Mouse (Mus musculus) MEL (cell line): ENCODE measurements around the gene Pikfyve. TPM values are rescaled to one million over a fixed set of nuclear protein-coding genes. Genes with fewer than 3 reads are reported as not detected.

Experiments
- DNase-seq: peaks from one replicate; pipeline ENCODE4 v3.0.0; 2011; ENCODE audit warnings: low read depth, low spot score
- H3K27ac ChIP-seq: 2 replicates; pipeline ENCODE4 v1.5.1; 2012; ENCODE audit warnings: low read depth, mild to moderate bottlenecking, control low read depth, low read length, moderate library complexity; ENCODE audit not compliant: control insufficient read depth
- H3K27me3 ChIP-seq, 2 experiments: fragments of 150-350 bp in 1 of 2; sonication (generic) in 1 of 2; 2 replicates each; pipeline ENCODE4 v1.6.1; 2012; ENCODE audit warnings: low read length in 2 of 2, mild to moderate bottlenecking in 2 of 2, improper control_type of control experiment in 1 of 2, moderate library complexity in 1 of 2; ENCODE audit not compliant: insufficient read depth in 2 of 2, control insufficient read depth in 1 of 2
- H3K36me3 ChIP-seq, 2 experiments: 2 replicates each; pipeline ENCODE4 v1.6.1; 2012 to 2014; ENCODE audit warnings: low read length in 2 of 2, improper control_type of control experiment in 1 of 2, inconsistent platforms in 1 of 2, mild to moderate bottlenecking in 1 of 2; ENCODE audit not compliant: insufficient read depth in 2 of 2, control insufficient read depth in 1 of 2
- H3K4me1 ChIP-seq, 2 experiments: fragments of 150-350 bp in 1 of 2; sonication (generic) in 1 of 2; 2 replicates each; pipeline ENCODE4 v1.6.1; 2012; ENCODE audit warnings: low read length in 2 of 2, improper control_type of control experiment in 1 of 2, mild to moderate bottlenecking in 1 of 2; ENCODE audit not compliant: insufficient read depth in 2 of 2, control insufficient read depth in 1 of 2
- H3K4me3 ChIP-seq, 2 experiments: fragments of 150-350 bp in 1 of 2; sonication (generic) in 1 of 2; 2 replicates each; pipeline ENCODE4 v1.5.1; 2012; ENCODE audit warnings: low read depth in 2 of 2, low read length in 2 of 2, mild to moderate bottlenecking in 2 of 2, moderate library complexity in 2 of 2, control low read depth in 1 of 2, improper control_type of control experiment in 1 of 2; ENCODE audit not compliant: control insufficient read depth in 1 of 2, insufficient read depth in 1 of 2
- H3K79me2 ChIP-seq: 2 replicates; pipeline ENCODE4 v1.6.1; 2012; ENCODE audit warnings: mild to moderate bottlenecking, low read length, moderate library complexity; ENCODE audit not compliant: control insufficient read depth, poor library complexity, insufficient read depth
- H3K9ac ChIP-seq: 2 replicates; pipeline ENCODE4 v1.6.1; 2012; ENCODE audit warnings: low read depth, mild to moderate bottlenecking, control low read depth, low read length, moderate library complexity; ENCODE audit not compliant: control insufficient read depth, poor library complexity, severe bottlenecking
- H3K9me3 ChIP-seq: fragments of 150-350 bp; sonication (generic); replicated peaks from 2 replicates; pipeline ENCODE4 v1.6.1; 2012; ENCODE audit warnings: mild to moderate bottlenecking, low read length, improper control_type of control experiment, moderate library complexity; ENCODE audit not compliant: insufficient read depth
- BHLHE40 ChIP-seq: IDR thresholded peaks from 2 replicates; pipeline ENCODE4 v1.6.1; 2012; ENCODE audit warnings: low read depth, mild to moderate bottlenecking, inconsistent platforms, low read length, improper control_type of control experiment, borderline replicate concordance
- CHD1 ChIP-seq: IDR thresholded peaks from 2 replicates; pipeline ENCODE4 v1.6.1; 2012; ENCODE audit warnings: low read depth, mild to moderate bottlenecking, inconsistent platforms, low read length, improper control_type of control experiment
- CHD2 ChIP-seq: IDR thresholded peaks from 2 replicates; pipeline ENCODE4 v1.6.1; 2011; ENCODE audit warnings: low read length, improper control_type of control experiment
- CTCF ChIP-seq, 3 experiments: IDR thresholded peaks in 2 of 3; conservative IDR thresholded peaks in 1 of 3; 2 replicates each; pipeline ENCODE4 v1.5.1; 2011 to 2012; ENCODE audit warnings: low read length in 3 of 3, low read depth in 2 of 3, mild to moderate bottlenecking in 2 of 3, improper control_type of control experiment in 1 of 3, inconsistent platforms in 1 of 3, mixed read lengths in 1 of 3, moderate library complexity in 1 of 3; ENCODE audit not compliant: control insufficient read depth in 1 of 3, insufficient read depth in 1 of 3, poor library complexity in 1 of 3, severe bottlenecking in 1 of 3
- E2F4 ChIP-seq: IDR thresholded peaks from 2 replicates; pipeline ENCODE4 v1.6.1; 2011; ENCODE audit warnings: low read depth, low read length, improper control_type of control experiment, borderline replicate concordance
- ELF1 ChIP-seq: IDR thresholded peaks from 2 replicates; pipeline ENCODE4 v1.6.1; 2014; ENCODE audit warnings: low read depth, mild to moderate bottlenecking, inconsistent platforms, low read length, improper control_type of control experiment, moderate library complexity
- EP300 ChIP-seq, 2 experiments: IDR thresholded peaks; 2 replicates each; pipeline ENCODE4 v1.6.1; 2011; ENCODE audit warnings: improper control_type of control experiment in 2 of 2, low read length in 2 of 2, low read depth in 1 of 2, mild to moderate bottlenecking in 1 of 2
- ETS1 ChIP-seq: IDR thresholded peaks from 2 replicates; pipeline ENCODE4 v1.6.1; 2012; ENCODE audit warnings: low read depth, mild to moderate bottlenecking, inconsistent platforms, low read length, improper control_type of control experiment, moderate library complexity
- GABPA ChIP-seq: IDR thresholded peaks from 2 replicates; pipeline ENCODE4 v1.6.1; 2012; ENCODE audit warnings: low read depth, mild to moderate bottlenecking, inconsistent platforms, low read length, improper control_type of control experiment, moderate library complexity
- GATA1 ChIP-seq: IDR thresholded peaks from 2 replicates; pipeline ENCODE4 v1.6.1; 2011; ENCODE audit warnings: low read depth, low read length, improper control_type of control experiment
- HCFC1 ChIP-seq: IDR thresholded peaks from 2 replicates; pipeline ENCODE4 v1.6.1; 2012; ENCODE audit warnings: low read depth, mild to moderate bottlenecking, inconsistent platforms, low read length, improper control_type of control experiment, moderate library complexity
- MAFK ChIP-seq: IDR thresholded peaks from 2 replicates; pipeline ENCODE4 v1.6.1; 2011; ENCODE audit warnings: low read depth, mild to moderate bottlenecking, low read length, improper control_type of control experiment, borderline replicate concordance
- MAX ChIP-seq: IDR thresholded peaks from 2 replicates; pipeline ENCODE4 v1.6.1; 2011; ENCODE audit warnings: low read length, improper control_type of control experiment
- MAZ ChIP-seq: IDR thresholded peaks from 2 replicates; pipeline ENCODE4 v1.6.1; 2012; ENCODE audit warnings: low read depth, mild to moderate bottlenecking, inconsistent platforms, low read length, improper control_type of control experiment
- MXI1 ChIP-seq: IDR thresholded peaks from 2 replicates; pipeline ENCODE4 v1.6.1; 2011; ENCODE audit warnings: mild to moderate bottlenecking, low read depth, low read length, improper control_type of control experiment
- MYC ChIP-seq: IDR thresholded peaks from 2 replicates; pipeline ENCODE4 v1.6.1; 2011; ENCODE audit warnings: low read depth, mild to moderate bottlenecking, low read length, improper control_type of control experiment, moderate library complexity
- NRF1 ChIP-seq: IDR thresholded peaks from 2 replicates; pipeline ENCODE4 v1.6.1; 2014; ENCODE audit warnings: low read depth, mild to moderate bottlenecking, inconsistent platforms, low read length, improper control_type of control experiment, moderate library complexity; ENCODE audit not compliant: poor library complexity, insufficient read depth, severe bottlenecking
- POLR2A ChIP-seq, 2 experiments: IDR thresholded peaks; 2 replicates each; pipeline ENCODE4 v1.6.1; 2011 to 2012; ENCODE audit warnings: low read length in 2 of 2, mild to moderate bottlenecking in 2 of 2, control low read depth in 1 of 2, improper control_type of control experiment in 1 of 2, low read depth in 1 of 2, moderate library complexity in 1 of 2; ENCODE audit not compliant: control insufficient read depth in 1 of 2, insufficient read depth in 1 of 2, poor library complexity in 1 of 2
- POLR2AphosphoS2 ChIP-seq: IDR thresholded peaks from 2 replicates; pipeline ENCODE4 v1.6.1; 2011; ENCODE audit warnings: low read length, improper control_type of control experiment
- POLR2AphosphoS5 ChIP-seq: IDR thresholded peaks from 2 replicates; pipeline ENCODE4 v1.6.1; 2012; ENCODE audit warnings: low read depth, borderline replicate concordance, mild to moderate bottlenecking, inconsistent platforms, low read length, moderate library complexity, mixed read lengths
- RCOR1 ChIP-seq: IDR thresholded peaks from 2 replicates; pipeline ENCODE4 v1.6.1; 2012; ENCODE audit warnings: low read depth, mild to moderate bottlenecking, inconsistent platforms, low read length, improper control_type of control experiment
- SIN3A ChIP-seq: IDR thresholded peaks from 2 replicates; pipeline ENCODE4 v1.6.1; 2012; ENCODE audit warnings: low read length, improper control_type of control experiment, inconsistent platforms
- SMC3 ChIP-seq: IDR thresholded peaks from 2 replicates; pipeline ENCODE4 v1.6.1; 2011; ENCODE audit warnings: low read depth, low read length, improper control_type of control experiment
- TBP ChIP-seq: IDR thresholded peaks from 2 replicates; pipeline ENCODE4 v1.8.0; 2011; ENCODE audit warnings: low read depth, low read length, improper control_type of control experiment
- TCF12 ChIP-seq: IDR thresholded peaks from 2 replicates; pipeline ENCODE4 v1.6.1; 2014; ENCODE audit warnings: low read depth, mild to moderate bottlenecking, inconsistent platforms, low read length, improper control_type of control experiment, moderate library complexity
- USF1 ChIP-seq: IDR thresholded peaks from 2 replicates; pipeline ENCODE4 v1.6.1; 2014; ENCODE audit warnings: low read depth, mild to moderate bottlenecking, inconsistent platforms, low read length, improper control_type of control experiment, moderate library complexity
- USF2 ChIP-seq, 2 experiments: IDR thresholded peaks; 2 replicates each; pipeline ENCODE4 v1.6.1; 2011 to 2012; ENCODE audit warnings: improper control_type of control experiment in 2 of 2, low read length in 2 of 2, borderline replicate concordance in 1 of 2, inconsistent platforms in 1 of 2, low read depth in 1 of 2, mild to moderate bottlenecking in 1 of 2; ENCODE audit not compliant: insufficient read depth in 1 of 2
- ZC3H11A ChIP-seq: IDR thresholded peaks from 2 replicates; pipeline ENCODE4 v1.6.1; 2012; ENCODE audit warnings: low read depth, mild to moderate bottlenecking, inconsistent platforms, low read length, improper control_type of control experiment
- ZMIZ1 ChIP-seq: IDR thresholded peaks from 2 replicates; pipeline ENCODE4 v1.6.1; 2012; ENCODE audit warnings: low read depth, mild to moderate bottlenecking, inconsistent platforms, low read length, improper control_type of control experiment, moderate library complexity
- ZNF384 ChIP-seq: IDR thresholded peaks from 2 replicates; pipeline ENCODE4 v1.6.1; 2012; ENCODE audit warnings: low read depth, mild to moderate bottlenecking, inconsistent platforms, low read length, improper control_type of control experiment
- polyA plus RNA-seq, 2 experiments: library from polyadenylated mRNA; stranded (reverse) in 1 of 2; unstranded in 1 of 2; fragments of >175 nt in 1 of 2; fragments of >200 nt in 1 of 2; gene quantifications; 2 replicates each; pipeline versions ENCODE4 v1.2.1 to v1.2.4; 2012; ENCODE audit warnings: low replicate concordance in 2 of 2, low read depth in 1 of 2; ENCODE audit not compliant: insufficient read length in 2 of 2, insufficient read depth in 1 of 2, missing spikeins in 1 of 2
- total RNA-seq: library from RNA; depleted of rRNA; stranded (reverse); fragments of 300-350 nt; gene quantifications from 2 replicates; pipeline ENCODE4 v1.2.3, GENCODE M21; 2012

Gene Pikfyve
- total and polyA plus RNA-seq, 3 experiments, result 11.5 to 13.3 TPM; not detected in 1

DNA sequence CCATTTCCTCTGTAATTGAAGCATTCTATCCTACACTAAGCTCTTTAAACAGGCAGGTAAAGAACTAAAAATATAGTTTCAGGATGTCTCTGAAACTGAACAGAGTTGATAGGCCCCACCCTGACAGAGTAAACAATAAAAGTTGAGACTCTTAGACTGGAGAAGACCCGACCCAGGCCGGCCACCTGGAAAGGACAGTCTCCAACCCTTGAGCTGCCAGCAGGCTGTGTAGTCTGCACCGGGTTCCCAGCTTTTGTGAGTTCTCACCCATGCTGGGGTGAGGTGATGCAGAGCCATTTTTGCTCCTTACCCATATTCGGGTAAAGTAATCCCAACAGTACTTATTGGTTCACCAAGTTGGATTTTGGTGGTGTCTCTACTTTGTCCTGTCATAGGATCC, 10.3 kb upstream of the Pikfyve start:
- DNase-seq, result no peak
- Histone ChIP-seq H3K36me3 (peaks cover 0 to 19% of the 10 kb centered on the region in 2 experiments; a peak in 2 of 4 replicates), H3K27ac (peak overlapping the region; percentile 15; the same call in 1 of the 2 replicates), H3K4me3 (no peak overlapping the region), H3K27me3 (no peaks in the 10 kb centered on the region), H3K9ac (no peak overlapping the region), H3K4me1 (peaks cover 2 to 3% of the 10 kb centered on the region in 2 experiments), H3K9me3 (no peaks in the 10 kb centered on the region), H3K79me2 (no peaks in the 10 kb centered on the region; the same call in 1 of the 2 replicates)
- TF ChIP-seq NRF1 (no peak), POLR2AphosphoS2 (no peak), CTCF (IDR thresholded peaks at IDR 0.05 in 2 of 3, conservative IDR thresholded peaks at IDR 0.05 in 1 of 3; ENCODE audit: control insufficient read depth in 1 of 3, insufficient read depth in 1 of 3, low read depth in 2 of 3, low read length in 3 of 3, poor library complexity in 1 of 3, severe bottlenecking in 1 of 3) (no peak), MAX (no peak), ELF1 (no peak), SMC3 (no peak)

DNA sequence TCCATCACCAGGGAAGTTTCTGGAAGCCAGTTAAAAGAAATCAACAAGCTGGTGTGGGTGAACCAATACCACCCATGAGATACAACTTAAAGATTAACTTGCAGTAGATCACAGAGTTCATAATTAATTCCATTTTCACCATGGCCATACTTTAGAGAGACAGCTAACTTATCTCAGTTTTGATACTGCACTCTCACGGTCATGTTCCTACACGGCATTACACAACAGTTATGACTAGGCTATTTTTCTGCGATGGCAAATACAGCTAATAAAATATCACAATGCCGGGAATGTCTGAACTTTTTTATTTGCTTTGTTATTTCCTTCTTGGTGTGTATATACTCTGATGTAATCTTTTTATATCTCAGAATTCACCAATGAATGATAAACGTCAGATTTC, 9.6 kb upstream of the Pikfyve start:
- Histone ChIP-seq H3K27ac (no peak overlapping the region), H3K9me3 (no peaks in the 10 kb centered on the region), H3K9ac (no peak overlapping the region), H3K36me3 (peaks cover 0 to 26% of the 10 kb centered on the region in 2 experiments; a peak in 2 of 4 replicates), H3K27me3 (no peaks in the 10 kb centered on the region), H3K4me1 (peaks cover 8 to 9% of the 10 kb centered on the region in 2 experiments), H3K4me3 (peak overlapping the region in 1 of 2 experiments; percentile 87; a peak in 2 of 4 replicates), H3K79me2 (no peaks in the 10 kb centered on the region; the same call in 1 of the 2 replicates)
- DNase-seq, result peak; percentile 67
- TF ChIP-seq TCF12 (no peak), POLR2AphosphoS5 (no peak), SIN3A (peak; percentile 51; the same call in 1 of the 2 replicates), MAX (no peak), POLR2AphosphoS2 (no peak), POLR2A (IDR thresholded peaks at IDR 0.05; ENCODE audit: control insufficient read depth in 1 of 2, insufficient read depth in 1 of 2, low read depth in 1 of 2, low read length in 2 of 2, poor library complexity in 1 of 2) (no peak), NRF1 (no peak), ZC3H11A (no peak), CHD2 (no peak), ZNF384 (peak; percentile 80), CTCF (IDR thresholded peaks at IDR 0.05 in 2 of 3, conservative IDR thresholded peaks at IDR 0.05 in 1 of 3; ENCODE audit: control insufficient read depth in 1 of 3, insufficient read depth in 1 of 3, low read depth in 2 of 3, low read length in 3 of 3, poor library complexity in 1 of 3, severe bottlenecking in 1 of 3) (no peak), GATA1 (peak; percentile 37; the same call in 1 of the 2 replicates), E2F4 (no peak), MXI1 (peak; percentile 64), USF1 (no peak), EP300 (IDR thresholded peaks at IDR 0.05; ENCODE audit: low read depth in 1 of 2, low read length in 2 of 2) (peak; percentile 64 to 70), MYC (0 out of 2 replicates have a peak, but pooled peaks have one; percentile 23), USF2 (IDR thresholded peaks at IDR 0.05; ENCODE audit: borderline replicate concordance in 1 of 2, insufficient read depth in 1 of 2, low read depth in 1 of 2, low read length in 2 of 2) (no peak), TBP (no peak), SMC3 (no peak), ETS1 (peak; percentile 87), HCFC1 (no peak), CHD1 (no peak), GABPA (peak; percentile 75), RCOR1 (peak; percentile 23; the same call in 1 of the 2 replicates), ZMIZ1 (no peak), MAFK (peak; percentile 76), ELF1 (no peak), BHLHE40 (peak; percentile 67; the same call in 1 of the 2 replicates), MAZ (no peak)
